Mouse (Mus musculus) megakaryocyte, embryonic 14.5 days (primary cell): ENCODE results near the gene Zhx3.

ENCODE experiments used
- FLI1 ChIP-seq: IDR thresholded peaks from 2 replicates; pipeline ENCODE4 v1.6.1; 2012; ENCODE audit warnings: low read length, inconsistent platforms, mixed read lengths
- GATA1 ChIP-seq: IDR thresholded peaks from 3 replicates; pipeline ENCODE4 v1.6.1; 2012; ENCODE audit warnings: mixed read lengths, low read length, inconsistent platforms, borderline replicate concordance

DNA sequence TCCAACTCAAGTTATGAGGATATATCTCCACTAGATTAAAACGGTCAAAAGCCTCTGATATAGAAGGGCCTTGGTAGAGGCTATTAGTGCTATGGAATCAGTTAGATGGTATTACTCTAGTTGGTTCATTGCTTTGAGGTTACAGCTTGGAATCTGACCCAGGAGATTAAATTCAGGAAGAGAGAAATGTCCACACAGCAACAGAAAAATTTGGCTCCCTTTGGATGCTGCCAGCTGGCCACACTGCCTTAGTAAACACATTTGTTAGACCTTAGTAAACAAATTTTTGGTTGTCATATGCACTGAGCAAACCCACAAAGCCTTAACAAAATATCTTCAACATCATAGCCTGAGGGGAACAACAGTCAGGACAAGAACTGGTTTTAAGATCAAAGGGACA is 62.0 kb downstream of the Zhx3 start:
- no peak for TF ChIP-seq FLI1
- TF ChIP-seq GATA1: no peak
